Mouse (Mus musculus) lung, postnatal 10 days (tissue): Measurements from ENCODE around the gene Cfap70.

Experiments
- DNase-seq: peaks from one replicate; pipeline ENCODE4 v3.0.0; 2021

Gene Cfap70

GRCm38 (mm10) chr14:20422257-20422656 is 29.8 kb downstream of the Cfap70 start:
- DNase-seq: peak; percentile 29

DNA sequence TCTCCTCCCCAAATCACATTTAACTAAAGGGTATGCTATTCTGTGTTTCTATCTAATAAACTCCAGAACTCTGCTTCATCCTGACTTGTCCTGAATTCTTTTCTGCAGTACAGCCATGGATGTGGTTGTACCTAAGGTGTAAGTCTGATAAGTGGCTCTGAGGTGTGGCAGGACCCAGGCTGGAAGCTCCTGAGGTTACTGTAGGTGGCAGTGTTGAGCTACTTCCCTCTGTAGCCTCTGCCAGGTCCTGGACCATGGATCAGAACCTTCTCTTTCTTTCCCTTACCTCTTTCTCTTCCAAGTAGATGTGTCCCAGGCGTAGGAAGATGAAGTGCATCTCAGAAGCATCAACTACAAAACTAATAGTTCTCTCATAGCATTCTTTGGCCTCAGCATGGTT is 52.0 kb downstream of the Cfap70 start:
- DNase-seq: peak; percentile 53

DNA sequence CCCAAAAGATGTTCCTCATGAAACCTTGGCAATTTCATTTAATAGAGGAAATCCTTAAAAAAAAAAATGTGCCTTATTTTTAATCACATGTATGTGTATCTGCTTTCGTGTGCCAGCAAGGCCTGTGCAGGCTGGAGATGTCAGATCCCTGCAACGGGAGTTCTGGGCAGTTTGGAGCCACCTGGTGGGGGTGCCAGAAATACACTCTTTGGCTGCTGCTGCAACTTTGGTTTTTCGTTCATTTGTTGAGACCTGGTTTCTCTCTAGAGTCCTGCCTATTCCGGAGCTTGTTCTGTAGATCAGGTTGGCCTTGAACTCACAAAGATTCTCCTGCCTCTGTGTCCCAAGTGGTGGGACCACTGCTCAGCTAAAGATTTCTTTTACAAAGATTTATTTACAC is 53.2 kb downstream of the Cfap70 start:
- DNase-seq: peak; percentile 61

- no peak for DNase-seq
These were observed 54.8 kb downstream of the Cfap70 start for GRCm38 (mm10) chr14:20397220-20397619.

DNA sequence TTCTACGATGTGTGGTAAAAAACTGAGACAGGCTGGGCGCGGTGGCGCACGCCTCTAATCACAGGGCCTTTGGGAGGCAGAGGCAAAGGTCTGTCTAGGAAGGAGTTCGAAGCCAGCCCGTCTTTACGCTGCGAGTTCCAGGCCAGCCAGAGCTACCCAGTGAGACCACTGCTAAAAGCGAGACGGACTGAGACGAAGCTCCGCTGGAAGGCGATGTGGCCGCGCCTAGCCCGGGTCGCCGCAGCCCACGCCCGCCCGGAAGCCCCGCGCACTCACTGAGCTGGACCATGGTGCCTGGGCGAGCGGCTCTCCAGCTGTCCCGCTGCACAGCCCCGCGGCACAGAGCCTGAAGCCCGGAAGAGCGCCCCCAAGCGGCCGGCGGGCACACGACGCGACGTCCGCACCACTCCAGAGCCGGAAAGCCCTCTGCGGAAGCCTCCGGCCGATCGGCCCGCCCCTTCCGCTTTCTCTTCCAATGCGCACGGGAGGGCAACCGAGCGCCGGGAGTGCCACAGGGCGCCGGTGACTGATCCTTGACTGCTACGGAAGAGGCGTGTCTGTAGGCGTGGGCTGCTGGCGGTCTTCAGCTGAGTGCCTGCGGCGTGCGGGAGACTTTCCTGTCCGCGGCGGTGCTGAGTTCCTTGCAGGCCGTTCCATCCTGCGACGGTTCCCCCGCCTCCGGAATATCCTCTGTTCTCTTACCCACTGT is 58.7 kb downstream of the Cfap70 start, which contains the start of gene Mrps16:
Mrps16 (minus strand) TSS at position 430 of the 709 bp plus-strand sequence.
- DNase-seq: peak; percentile 98

GRCm38 (mm10) chr14:20392326-20392725 is 59.7 kb downstream of the Cfap70 start:
- no peak for DNase-seq

GRCm38 (mm10) chr14:20389446-20390079 is 62.5 kb downstream of the Cfap70 start:
- no peak for DNase-seq

GRCm38 (mm10) chr14:20388441-20389129 is 63.4 kb downstream of the Cfap70 start, which contains the start of gene Dnajc9:
TSS of gene Dnajc9 (minus strand) at chr14:20388910.
- DNase-seq: peak; percentile 98

DNA sequence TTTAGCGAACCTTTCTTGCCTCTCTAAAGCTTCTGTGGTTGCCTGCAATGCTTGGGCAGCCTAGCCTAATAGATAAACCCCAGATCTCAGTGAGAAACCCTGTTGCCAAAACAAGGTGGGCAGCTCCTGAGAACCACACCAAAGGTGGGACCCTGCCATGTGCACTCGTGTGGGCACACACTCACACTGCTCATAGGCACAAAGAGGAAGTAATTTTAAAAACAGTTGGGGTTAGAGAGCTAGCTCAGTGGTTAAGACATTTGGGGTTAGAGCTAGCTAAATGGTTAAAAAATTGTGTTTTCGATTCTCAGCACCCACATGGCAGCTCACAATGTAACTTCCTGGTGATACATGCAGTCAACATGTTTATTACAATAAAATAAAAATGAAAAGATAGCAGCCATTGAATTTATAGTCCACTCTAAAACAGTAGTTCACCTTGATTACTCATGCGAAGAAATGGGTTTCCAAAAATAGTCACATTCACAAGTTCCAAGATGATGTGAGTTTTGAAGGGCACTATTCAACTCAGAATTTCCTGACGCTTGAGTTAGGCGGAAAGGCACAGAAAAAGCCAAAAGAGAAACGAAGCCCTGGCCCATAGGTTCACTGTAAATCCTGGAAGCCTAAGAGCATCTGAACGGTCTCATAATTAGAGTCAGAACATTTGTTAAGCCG is 72.1 kb downstream of the Cfap70 start:
- no peak for DNase-seq

- DNase-seq: peak; percentile 32
These were observed 72.9 kb downstream of the Cfap70 start for GRCm38 (mm10) chr14:20379087-20379640.

GRCm38 (mm10) chr14:20378313-20379061 is 73.5 kb downstream of the Cfap70 start:
- peak; percentile 69 for DNase-seq

- peak; percentile 28 for DNase-seq
These were observed 74.9 kb downstream of the Cfap70 start for GRCm38 (mm10) chr14:20377112-20377521.

DNA sequence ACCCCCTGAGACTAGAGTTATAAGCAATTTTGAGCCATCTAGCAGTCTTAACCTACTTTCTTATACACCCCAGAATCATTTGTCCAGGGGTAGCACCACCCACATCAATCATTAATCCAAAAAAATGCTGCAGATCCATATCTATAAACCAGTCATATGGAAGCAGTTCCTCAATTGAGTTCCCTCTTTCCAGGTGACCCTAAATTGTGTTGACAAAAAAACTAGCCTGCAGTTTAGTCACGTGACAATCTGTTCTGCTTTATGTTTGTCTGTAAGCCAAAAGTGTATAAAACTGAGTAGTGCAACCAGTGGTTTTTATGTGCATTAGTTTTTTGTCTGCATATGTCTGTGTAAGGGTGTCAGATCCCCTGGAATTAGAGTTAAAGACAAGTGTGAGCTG is 80.2 kb downstream of the Cfap70 start:
- no peak for DNase-seq

- no peak for DNase-seq
These were observed 81.2 kb downstream of the Cfap70 start for GRCm38 (mm10) chr14:20370798-20371197.

DNA sequence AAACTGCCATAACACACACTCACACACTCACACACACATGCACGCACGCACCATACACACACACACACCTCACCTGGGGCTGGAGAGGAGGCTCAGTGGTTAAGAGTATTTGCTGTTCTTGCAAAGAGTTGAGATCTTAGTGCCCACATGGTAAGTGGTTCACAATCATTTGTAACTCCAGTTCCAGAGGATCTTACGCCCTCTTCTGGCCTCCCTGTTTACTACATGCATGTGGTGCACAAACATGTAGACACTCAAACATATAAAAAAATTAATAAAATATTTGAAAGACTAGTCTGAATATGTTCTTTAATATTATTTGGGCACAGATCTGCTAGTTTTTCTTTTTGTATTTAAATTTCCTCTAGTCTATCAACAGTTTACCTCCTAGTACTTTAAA is 83.8 kb downstream of the Cfap70 start:
- no peak for DNase-seq

DNA sequence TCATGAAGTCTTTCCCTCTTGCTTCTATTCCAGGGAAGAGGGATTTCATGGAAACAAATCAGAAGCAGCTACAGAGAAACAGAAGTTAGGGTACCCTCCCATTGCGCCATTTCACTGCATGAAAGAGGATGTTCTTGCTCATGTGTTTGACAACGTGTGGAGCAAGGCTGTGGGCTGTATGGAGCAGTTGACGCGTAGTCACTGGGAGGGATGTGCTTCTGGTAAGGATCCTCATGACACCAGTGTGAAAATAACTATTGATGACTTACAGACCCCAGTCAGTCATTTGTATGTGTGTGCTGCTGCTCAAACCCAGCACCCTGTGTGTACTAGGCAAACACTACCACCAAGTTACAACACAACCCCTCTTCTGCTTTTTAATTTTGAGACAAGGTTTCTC is 88.8 kb downstream of the Cfap70 start:
- DNase-seq: no peak

GRCm38 (mm10) chr14:20347991-20348541 is 104.0 kb downstream of the Cfap70 start, which contains the start of the genes Ecd and Fam149b:
TSS of gene Ecd (minus strand) at chr14:20348121.
TSS of gene Fam149b (plus strand) at chr14:20348162.
- peak; percentile 96 for DNase-seq

GRCm38 (mm10) chr14:20347441-20347990 is 104.5 kb downstream of the Cfap70 start:
- DNase-seq: no peak

DNA sequence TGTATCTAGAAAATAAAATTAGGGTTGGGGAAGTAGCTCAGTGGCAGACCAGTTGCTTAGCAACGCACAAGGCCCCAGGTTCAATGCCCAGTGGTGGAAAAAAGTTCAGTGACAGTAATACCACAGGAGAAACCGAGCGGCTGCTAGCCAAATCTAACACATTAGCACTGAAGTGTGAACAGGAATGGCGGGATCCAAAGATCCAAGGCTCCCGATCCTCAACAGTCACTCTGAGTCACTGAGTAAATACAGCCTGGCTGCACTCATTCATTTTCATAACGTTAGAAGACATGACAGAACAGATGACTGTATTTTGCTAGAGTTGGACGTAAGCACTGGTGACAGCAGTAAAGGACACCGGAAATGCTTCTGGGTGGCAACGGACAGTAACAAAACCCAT is 106.1 kb downstream of the Cfap70 start:
- DNase-seq: no peak
